Mouse (Mus musculus) neural tube, embryonic 12.5 days (tissue): ENCODE measurements around the gene Sc5d. TPM values are rescaled to one million over a fixed set of nuclear protein-coding genes. Genes with fewer than 3 reads are reported as not detected.
A peak's percentile ranks its signal among the peaks of the same experiment; 100 is the strongest.

Source experiments
- ATAC-seq: fragments of 200-750 bp; cut with Nextera tagmentation; 2 replicates; pipeline ENCODE4 v1.8.0; 2017; ENCODE audit warnings: low read depth, mild to moderate bottlenecking, moderate TSS enrichment, moderate library complexity; ENCODE audit not compliant: low FRiP score
- H3K27ac ChIP-seq: fragments of 300-500 bp; sonication (generic); 2 replicates; pipeline ENCODE4 v1.5.1; 2016
- H3K27me3 ChIP-seq: fragments of 300-500 bp; sonication (generic); replicated peaks from 2 replicates; pipeline ENCODE4 v1.6.1; 2016; ENCODE audit warnings: mild to moderate bottlenecking
- H3K36me3 ChIP-seq: fragments of 300-500 bp; sonication (generic); 2 replicates; pipeline ENCODE4 v1.6.1; 2016; ENCODE audit warnings: mild to moderate bottlenecking
- H3K4me1 ChIP-seq: fragments of 300-500 bp; sonication (generic); 2 replicates; pipeline ENCODE4 v1.6.1; 2016
- H3K4me2 ChIP-seq: fragments of 300-500 bp; sonication (generic); replicated peaks from 2 replicates; pipeline ENCODE4 v1.6.1; 2016; ENCODE audit warnings: mild to moderate bottlenecking
- H3K4me3 ChIP-seq: fragments of 300-500 bp; sonication (generic); 2 replicates; pipeline ENCODE4 v1.5.1; 2016
- H3K9ac ChIP-seq: fragments of 300-500 bp; sonication (generic); 2 replicates; pipeline ENCODE4 v1.6.1; 2016; ENCODE audit warnings: mild to moderate bottlenecking
- H3K9me3 ChIP-seq: fragments of 300-500 bp; sonication (generic); 2 replicates; pipeline ENCODE4 v1.6.1; 2016; ENCODE audit warnings: mild to moderate bottlenecking
- WGBS: fragments of 180-500 bp; shearing (Covaris S2); methylation state at CpG from one replicate; pipeline ENCODE4 v1.1.7; 2016; 5-methylcytosine and 5-hydroxymethylcytosine counted together
- polyA plus RNA-seq: library from polyadenylated mRNA; unstranded; fragments of >200 nt; fragmentation: Nextera tagmentation; extraction: Ambion mirVana; gene quantifications from 2 replicates; pipeline ENCODE4 v1.2.1, GENCODE M21; 2016

Gene Sc5d
- polyA plus RNA-seq, 1 experiment from 2014 or later: 63.5 TPM

DNA sequence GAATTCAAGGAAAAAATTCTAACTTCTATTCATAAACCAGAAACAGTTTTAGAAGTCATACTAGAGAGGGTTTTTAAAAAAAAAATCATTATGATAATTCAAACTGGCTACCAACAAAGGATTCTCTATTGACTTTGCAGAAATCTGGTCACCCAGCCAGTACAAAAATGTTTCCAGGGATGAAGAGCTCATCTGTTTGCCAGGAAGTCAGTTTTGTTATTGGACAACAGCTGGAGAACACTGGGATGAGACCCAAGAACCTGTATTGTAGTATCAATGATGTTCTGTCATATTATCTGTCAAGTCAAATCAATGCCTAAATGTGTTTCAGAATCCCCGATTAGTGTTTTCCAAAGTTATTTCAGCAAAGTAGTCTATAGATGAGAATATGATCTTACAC is 50.9 kb downstream of the Sc5d start:
- H3K27ac ChIP-seq: no peak overlapping the region
- no peak overlapping the region for H3K4me2 ChIP-seq
- H3K4me3 ChIP-seq: no peak overlapping the region
- 92% methylated on average over 1 of the region's 1 CpGs for WGBS
- no peaks in the 10 kb centered on the region for H3K27me3 ChIP-seq
- no peaks in the 10 kb centered on the region for H3K4me1 ChIP-seq
- no peaks in the 10 kb centered on the region for H3K36me3 ChIP-seq
- ATAC-seq: no peak
- H3K9ac ChIP-seq: no peak overlapping the region
- no peaks in the 10 kb centered on the region for H3K9me3 ChIP-seq

DNA sequence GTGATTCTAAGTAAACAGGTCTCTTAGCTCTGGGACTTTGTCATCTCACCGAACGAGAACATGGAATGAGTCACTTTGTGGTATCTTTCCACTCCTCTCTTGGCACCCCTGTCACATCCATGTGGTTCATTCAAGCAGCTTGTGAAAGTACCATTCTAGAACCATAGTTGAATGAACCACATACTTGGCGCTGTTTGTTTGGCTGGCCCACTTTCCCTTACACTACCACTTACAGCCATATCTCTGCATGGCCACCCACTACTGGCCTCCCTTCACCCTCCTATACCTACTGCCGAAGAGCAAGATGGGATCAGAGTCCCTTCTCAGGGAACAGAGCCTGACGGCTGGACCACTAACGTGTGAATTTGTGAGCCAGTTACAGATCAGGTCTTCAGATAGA is 54.4 kb downstream of the Sc5d start:
- Histone ChIP-seq H3K4me3 (no peak overlapping the region), H3K4me2 (no peak overlapping the region), H3K4me1 (peaks cover 6% of the 10 kb centered on the region; the same call in 1 of the 2 replicates), H3K36me3 (no peaks in the 10 kb centered on the region), H3K9me3 (no peaks in the 10 kb centered on the region), H3K27ac (no peak overlapping the region), H3K9ac (no peak overlapping the region), H3K27me3 (no peaks in the 10 kb centered on the region)
- ATAC-seq: no peak
- 94% methylated on average over 6 of the region's 6 CpGs for WGBS

GRCm38 (mm10) chr9:42208463-42208862 is 55.6 kb downstream of the Sc5d start:
- no peak overlapping the region for H3K4me2 ChIP-seq
- peaks cover 6% of the 10 kb centered on the region; the same call in 1 of the 2 replicates for H3K4me1 ChIP-seq
- no peaks in the 10 kb centered on the region for H3K36me3 ChIP-seq
- H3K27ac ChIP-seq: no peak overlapping the region
- no peaks in the 10 kb centered on the region for H3K9me3 ChIP-seq
- no peak overlapping the region for H3K4me3 ChIP-seq
- H3K9ac ChIP-seq: no peak overlapping the region
- 31% methylated on average over 5 of the region's 5 CpGs for WGBS
- no peak for ATAC-seq
- H3K27me3 ChIP-seq: no peaks in the 10 kb centered on the region

DNA sequence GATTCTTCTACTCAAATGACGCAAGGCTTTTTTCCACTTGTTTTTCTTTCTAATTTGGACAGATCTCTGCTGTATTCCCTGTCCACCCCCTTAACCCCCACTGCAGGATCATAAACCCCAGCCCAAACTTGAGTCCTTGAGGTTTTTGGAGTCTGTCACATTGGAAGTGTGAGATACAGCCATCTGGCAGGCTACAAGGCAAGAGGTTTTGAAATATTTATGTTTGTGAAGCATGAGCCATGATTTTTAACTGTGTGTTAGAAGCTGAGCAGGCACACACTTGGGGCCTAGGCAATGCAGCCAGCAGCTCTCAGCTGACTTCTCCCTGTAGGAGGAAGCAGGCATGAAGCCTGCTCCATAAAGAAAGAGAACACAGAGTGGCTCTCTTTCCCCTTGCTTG is 57.3 kb downstream of the Sc5d start:
- H3K27me3 ChIP-seq: no peaks in the 10 kb centered on the region
- H3K4me2 ChIP-seq: no peak overlapping the region
- peak overlapping the region; percentile 42; the same call in 1 of the 2 replicates for H3K27ac ChIP-seq
- H3K4me3 ChIP-seq: no peak overlapping the region
- H3K9me3 ChIP-seq: no peaks in the 10 kb centered on the region
- no peaks in the 10 kb centered on the region for H3K36me3 ChIP-seq
- WGBS: 90% methylated on average over 1 of the region's 1 CpGs
- H3K9ac ChIP-seq: no peak overlapping the region
- ATAC-seq: no peak
- peaks cover 6% of the 10 kb centered on the region; the same call in 1 of the 2 replicates for H3K4me1 ChIP-seq

- no peak overlapping the region for H3K4me2 ChIP-seq
- 92% methylated on average over 5 of the region's 5 CpGs for WGBS
Measured at GRCm38 (mm10) chr9:42202271-42202670, 61.8 kb downstream of the Sc5d start.

More at GRCm38 (mm10) chr9:42202271-42202670, 61.8 kb downstream of the Sc5d start:
- no peak overlapping the region for H3K4me3 ChIP-seq
- no peaks in the 10 kb centered on the region for H3K27me3 ChIP-seq
- no peaks in the 10 kb centered on the region for H3K9me3 ChIP-seq
- peaks cover 6% of the 10 kb centered on the region; the same call in 1 of the 2 replicates for H3K4me1 ChIP-seq
- ATAC-seq: no peak
- no peaks in the 10 kb centered on the region for H3K36me3 ChIP-seq
- H3K27ac ChIP-seq: no peak overlapping the region
- no peak overlapping the region for H3K9ac ChIP-seq

Other genes with a start within 250 kb of the Sc5d start
- 16.4 and 16.6 TPM in 2 replicates for gene Sorl1, start 140.0 kb downstream of the Sc5d start, polyA plus RNA-seq
- 0.74 and 0.76 TPM in 2 replicates for gene Tecta, start 135.7 kb upstream of the Sc5d start, polyA plus RNA-seq
- gene Tbcel, start 243.6 kb upstream of the Sc5d start, polyA plus RNA-seq: 5.1 and 5.4 TPM in 2 replicates